Mouse (Mus musculus): ENCODE measurements around the gene Gnat3.

- TF ChIP-seq CTCF (IDR thresholded peaks at IDR 0.05; ENCODE audit: low read depth, low read length) (no peak), POLR2A (IDR thresholded peaks at IDR 0.05; ENCODE audit: extremely low read depth, insufficient read depth, low read length) (no peak)
Observed at GRCm38 (mm10) chr5:18027531-18027930, 65.2 kb downstream of the Gnat3 start.

Measured in liver, adult 2 months (tissue).